Mouse (Mus musculus) hindbrain, embryonic 13.5 days (tissue): Measurements from ENCODE around the gene AC141477.1. TPM values are rescaled to one million over a fixed set of nuclear protein-coding genes. Genes with fewer than 3 reads are reported as not detected.

Experiments
- ATAC-seq: fragments of 200-750 bp; cut with Nextera tagmentation; 2 replicates; pipeline ENCODE4 v1.8.0; 2017; ENCODE audit warnings: moderate TSS enrichment; ENCODE audit not compliant: low FRiP score
- H3K27ac ChIP-seq: fragments of 300-500 bp; sonication (generic); 2 replicates; pipeline ENCODE4 v1.5.1; 2015; ENCODE audit warnings: inconsistent platforms, mild to moderate bottlenecking, moderate library complexity
- H3K27me3 ChIP-seq: fragments of 300-500 bp; sonication (generic); 2 replicates; pipeline ENCODE4 v1.6.1; 2015; ENCODE audit warnings: mild to moderate bottlenecking, inconsistent platforms
- H3K36me3 ChIP-seq: fragments of 300-500 bp; sonication (generic); 2 replicates; pipeline ENCODE4 v1.6.1; 2015; ENCODE audit warnings: mild to moderate bottlenecking, inconsistent platforms
- H3K4me1 ChIP-seq: fragments of 300-500 bp; sonication (generic); replicated peaks from 2 replicates; pipeline ENCODE4 v1.6.1; 2015; ENCODE audit warnings: inconsistent platforms
- H3K4me2 ChIP-seq: fragments of 300-500 bp; sonication (generic); 2 replicates; pipeline ENCODE4 v1.6.1; 2015; ENCODE audit warnings: inconsistent platforms, mild to moderate bottlenecking, moderate library complexity
- H3K4me3 ChIP-seq: fragments of 300-500 bp; sonication (generic); 2 replicates; pipeline ENCODE4 v1.5.1; 2015; ENCODE audit warnings: mild to moderate bottlenecking, inconsistent platforms
- H3K9ac ChIP-seq: fragments of 300-500 bp; sonication (generic); 2 replicates; pipeline ENCODE4 v1.6.1; 2015; ENCODE audit warnings: mild to moderate bottlenecking, inconsistent platforms
- H3K9me3 ChIP-seq: fragments of 300-500 bp; sonication (generic); 2 replicates; pipeline ENCODE4 v1.6.1; 2016; ENCODE audit warnings: inconsistent platforms
- WGBS: fragments of 180-500 bp; shearing (Covaris S2); methylation state at CpG from one replicate; pipeline ENCODE4 v1.1.7; 2015; 5-methylcytosine and 5-hydroxymethylcytosine counted together
- polyA plus RNA-seq: library from polyadenylated mRNA; unstranded; fragments of >200 nt; fragmentation: Nextera tagmentation; extraction: Ambion mirVana; gene quantifications from 2 replicates; pipeline ENCODE4 v1.2.1, GENCODE M21; 2015

AC141477.1 gene
- polyA plus RNA-seq, 1 experiment from 2014 or later = not detected

- peaks cover 8% of the 10 kb centered on the region for H3K4me1 ChIP-seq
- H3K27me3 ChIP-seq = no peaks in the 10 kb centered on the region
- no peak overlapping the region for H3K9ac ChIP-seq
- no peaks in the 10 kb centered on the region for H3K36me3 ChIP-seq
- WGBS = 86% methylated on average over 15 of the region's 15 CpGs
- ATAC-seq = no peak
- H3K27ac ChIP-seq = no peak overlapping the region
- no peak overlapping the region for H3K4me3 ChIP-seq
- no peak overlapping the region for H3K4me2 ChIP-seq
- no peaks in the 10 kb centered on the region for H3K9me3 ChIP-seq
Measured at GRCm38 (mm10) chr10:76447406-76448229, 7.4 kb upstream of the AC141477.1 start.

DNA sequence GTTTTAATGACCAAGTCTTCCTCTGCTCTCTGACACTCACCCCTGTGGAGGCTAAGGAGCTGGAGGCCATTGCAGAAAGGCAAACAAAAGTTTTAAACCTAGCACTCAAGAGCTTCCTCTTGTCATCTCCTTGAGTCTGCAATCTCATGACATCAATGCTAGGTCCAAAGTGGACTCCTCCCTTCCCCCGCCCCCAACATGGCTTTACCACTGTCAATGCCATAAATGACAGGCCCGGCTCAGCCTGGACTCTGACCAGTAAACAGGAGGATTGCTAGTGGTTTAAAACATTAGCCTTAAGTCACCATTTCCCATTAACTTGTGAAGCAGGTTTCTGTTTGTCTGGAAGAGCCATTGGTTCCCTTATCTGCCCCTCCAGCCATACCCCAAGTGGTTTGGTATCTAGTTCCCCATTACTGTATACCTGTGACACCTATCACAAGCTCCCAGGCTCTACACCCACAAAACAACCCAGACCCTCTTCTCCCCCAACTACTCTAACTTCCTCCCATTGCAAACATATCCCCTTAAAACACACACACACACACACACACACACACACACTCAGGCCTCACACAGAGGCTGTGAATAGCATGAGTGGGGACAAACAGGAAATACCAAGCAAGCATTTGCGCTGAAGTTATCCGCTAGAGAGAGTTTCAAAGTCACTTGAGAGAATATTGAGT is 5.9 kb upstream of the AC141477.1 start:
- 88% methylated on average over 4 of the region's 4 CpGs for WGBS
- H3K27ac ChIP-seq = no peak overlapping the region
- peaks cover 16% of the 10 kb centered on the region for H3K4me1 ChIP-seq
- ATAC-seq = no peak
- no peak overlapping the region for H3K4me2 ChIP-seq
- H3K9me3 ChIP-seq = no peaks in the 10 kb centered on the region
- H3K4me3 ChIP-seq = no peak overlapping the region
- H3K27me3 ChIP-seq = no peaks in the 10 kb centered on the region
- H3K9ac ChIP-seq = no peak overlapping the region
- no peaks in the 10 kb centered on the region for H3K36me3 ChIP-seq

- peak within 1 kb of the TSS; percentile 94 for H3K27ac ChIP-seq
- peak; percentile 100 for ATAC-seq
- no peaks in the 10 kb centered on the region for H3K27me3 ChIP-seq
- peaks cover 22% of the 10 kb centered on the region for H3K36me3 ChIP-seq
- peak within 1 kb of the TSS; percentile 77 for H3K4me2 ChIP-seq
- peaks cover 21% of the 10 kb centered on the region for H3K4me1 ChIP-seq
- no peaks in the 10 kb centered on the region for H3K9me3 ChIP-seq
- under 1% methylated on average over 78 of the region's 78 CpGs for WGBS
- peak within 1 kb of the TSS; percentile 90 for H3K4me3 ChIP-seq
- peak within 1 kb of the TSS; percentile 79 for H3K9ac ChIP-seq
Measured at GRCm38 (mm10) chr10:76442178-76443088, 2.2 kb upstream of the AC141477.1 start, which contains the start of gene Pcnt. TSS of gene Pcnt (minus strand) at chr10:76442786.

DNA sequence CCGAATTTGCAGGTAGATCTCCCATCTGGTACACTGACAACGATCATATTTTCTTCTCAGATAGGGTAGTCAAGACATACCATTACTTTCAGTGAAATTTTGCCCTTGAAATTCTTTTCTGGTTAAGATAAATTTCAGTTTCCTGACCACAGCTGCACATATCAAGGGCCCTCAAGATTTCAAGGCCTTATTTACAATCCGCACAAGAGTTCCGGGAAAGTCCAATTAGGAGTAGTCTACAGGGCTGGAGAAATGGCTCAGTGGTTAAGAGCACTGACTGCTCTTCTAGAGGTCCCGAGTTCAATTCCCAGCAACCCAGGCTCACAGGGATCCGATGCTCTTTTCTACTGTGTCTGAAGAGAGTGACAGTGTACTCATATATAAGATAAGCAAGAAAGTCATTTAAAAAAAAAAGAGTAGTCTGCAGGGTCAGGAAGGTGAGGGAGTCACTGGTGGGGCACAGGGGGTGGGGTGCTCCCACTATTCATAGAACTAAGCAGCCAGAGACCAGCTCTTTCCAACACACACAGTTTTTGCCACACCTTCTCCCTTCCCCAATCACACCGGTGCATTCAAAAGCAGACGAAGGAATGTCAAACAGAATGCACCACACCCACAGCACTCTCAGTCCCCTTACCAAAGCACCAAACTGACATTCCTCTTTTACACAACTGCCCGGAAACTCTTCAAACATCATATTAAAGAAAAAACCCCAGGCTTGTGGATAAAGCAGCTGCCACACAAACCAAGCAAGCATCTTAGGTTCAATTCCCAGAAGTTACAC is 945 bp downstream of the AC141477.1 start:
- peaks cover 53% of the 10 kb centered on the region for H3K36me3 ChIP-seq
- no peak overlapping the region for H3K4me3 ChIP-seq
- WGBS = 96% methylated on average over 9 of the region's 9 CpGs
- no peak overlapping the region for H3K4me2 ChIP-seq
- H3K27me3 ChIP-seq = no peaks in the 10 kb centered on the region
- H3K9me3 ChIP-seq = no peaks in the 10 kb centered on the region
- peaks cover 21% of the 10 kb centered on the region for H3K4me1 ChIP-seq
- no peak for ATAC-seq
- no peak overlapping the region for H3K9ac ChIP-seq
- H3K27ac ChIP-seq = no peak overlapping the region

- ATAC-seq = no peak
- Histone ChIP-seq H3K36me3 (peaks cover 94% of the 10 kb centered on the region), H3K4me1 (no peaks in the 10 kb centered on the region)
Measured at GRCm38 (mm10) chr10:76433925-76434324, 6.3 kb downstream of the AC141477.1 start.

GRCm38 (mm10) chr10:76425674-76426073 is 14.6 kb downstream of the AC141477.1 start:
- no peak overlapping the region for H3K4me3 ChIP-seq
- WGBS = 95% methylated on average over 7 of the region's 7 CpGs

More at GRCm38 (mm10) chr10:76433925-76434324, 6.3 kb downstream of the AC141477.1 start:
- H3K4me3 ChIP-seq = no peak overlapping the region
- no peak overlapping the region for H3K4me2 ChIP-seq
- 96% methylated on average over 11 of the region's 11 CpGs for WGBS
- H3K9me3 ChIP-seq = no peaks in the 10 kb centered on the region
- no peak overlapping the region for H3K27ac ChIP-seq
- no peaks in the 10 kb centered on the region for H3K27me3 ChIP-seq
- no peak overlapping the region for H3K9ac ChIP-seq

DNA sequence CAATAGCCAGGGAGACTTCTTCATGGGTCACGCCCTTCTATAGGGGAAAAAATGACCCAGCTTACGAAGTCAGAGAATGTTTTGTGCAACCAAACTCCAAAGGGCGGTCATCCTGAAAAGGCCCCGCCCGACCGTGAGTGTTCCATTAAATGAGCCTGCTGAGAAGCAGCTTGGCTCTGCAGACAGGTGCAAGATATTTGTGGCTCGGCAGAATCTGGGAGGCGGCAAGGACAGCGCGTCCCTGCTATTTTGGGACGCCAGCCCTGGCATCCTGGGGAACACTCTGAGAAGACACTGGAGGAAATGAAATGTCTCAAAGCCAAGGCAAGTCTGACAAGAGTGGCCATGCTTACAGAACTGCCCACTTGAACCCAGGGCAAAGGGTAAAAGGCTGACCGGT is 23.4 kb downstream of the AC141477.1 start:
- no peaks in the 10 kb centered on the region for H3K4me1 ChIP-seq

More at GRCm38 (mm10) chr10:76425674-76426073, 14.6 kb downstream of the AC141477.1 start:
- no peak overlapping the region for H3K27ac ChIP-seq
- no peak overlapping the region for H3K9ac ChIP-seq
- H3K4me2 ChIP-seq = no peak overlapping the region
- H3K27me3 ChIP-seq = no peaks in the 10 kb centered on the region
- ATAC-seq = no peak
- H3K4me1 ChIP-seq = no peaks in the 10 kb centered on the region
- H3K9me3 ChIP-seq = no peaks in the 10 kb centered on the region
- peaks cover 95% of the 10 kb centered on the region for H3K36me3 ChIP-seq

GRCm38 (mm10) chr10:76408520-76408919 is 31.7 kb downstream of the AC141477.1 start:
- Histone ChIP-seq H3K9me3 (no peaks in the 10 kb centered on the region), H3K4me1 (no peaks in the 10 kb centered on the region), H3K27ac (no peak overlapping the region), H3K9ac (no peak overlapping the region), H3K4me3 (no peak overlapping the region), H3K36me3 (peaks cover 86% of the 10 kb centered on the region), H3K4me2 (no peak overlapping the region), H3K27me3 (no peaks in the 10 kb centered on the region)
- WGBS = 90% methylated on average over 10 of the region's 10 CpGs
- no peak for ATAC-seq

More for the DNA sequence above, 23.4 kb downstream of the AC141477.1 start:
- Histone ChIP-seq H3K36me3 (peaks cover 96% of the 10 kb centered on the region), H3K27me3 (no peaks in the 10 kb centered on the region), H3K4me2 (no peak overlapping the region), H3K9ac (no peak overlapping the region), H3K9me3 (no peaks in the 10 kb centered on the region), H3K4me3 (no peak overlapping the region), H3K27ac (no peak overlapping the region)
- no peak for ATAC-seq
- whole genome bisulfite sequencing = 83% methylated on average over 12 of the region's 12 CpGs

- 91% methylated on average over 12 of the region's 12 CpGs for WGBS
- H3K27ac ChIP-seq = no peak overlapping the region
- H3K4me1 ChIP-seq = no peaks in the 10 kb centered on the region
- H3K9ac ChIP-seq = no peak overlapping the region
- H3K4me2 ChIP-seq = no peak overlapping the region
- H3K9me3 ChIP-seq = no peaks in the 10 kb centered on the region
- H3K36me3 ChIP-seq = peaks cover 63% of the 10 kb centered on the region
- H3K27me3 ChIP-seq = no peaks in the 10 kb centered on the region
- H3K4me3 ChIP-seq = no peak overlapping the region
- no peak for ATAC-seq
Measured at GRCm38 (mm10) chr10:76392596-76392995, 47.6 kb downstream of the AC141477.1 start.

GRCm38 (mm10) chr10:76391786-76392185 is 48.5 kb downstream of the AC141477.1 start:
- no peaks in the 10 kb centered on the region for H3K9me3 ChIP-seq
- no peak overlapping the region for H3K9ac ChIP-seq
- no peak overlapping the region for H3K4me2 ChIP-seq
- H3K27ac ChIP-seq = no peak overlapping the region
- 86% methylated on average over 9 of the region's 9 CpGs for WGBS
- no peak overlapping the region for H3K4me3 ChIP-seq
- no peaks in the 10 kb centered on the region for H3K4me1 ChIP-seq
- H3K36me3 ChIP-seq = peaks cover 61% of the 10 kb centered on the region
- no peaks in the 10 kb centered on the region for H3K27me3 ChIP-seq
- no peak for ATAC-seq

GRCm38 (mm10) chr10:76391166-76391565 is 49.1 kb downstream of the AC141477.1 start:
- Histone ChIP-seq H3K36me3 (peaks cover 62% of the 10 kb centered on the region), H3K9me3 (no peaks in the 10 kb centered on the region)
- 96% methylated on average over 9 of the region's 9 CpGs for WGBS

More at GRCm38 (mm10) chr10:76391166-76391565, 49.1 kb downstream of the AC141477.1 start:
- no peaks in the 10 kb centered on the region for H3K4me1 ChIP-seq
- H3K4me2 ChIP-seq = no peak overlapping the region
- no peak overlapping the region for H3K9ac ChIP-seq
- ATAC-seq = no peak
- no peak overlapping the region for H3K27ac ChIP-seq
- H3K27me3 ChIP-seq = no peaks in the 10 kb centered on the region
- H3K4me3 ChIP-seq = no peak overlapping the region
